Mouse (Mus musculus): ENCODE results near the gene Mtmr1. TPM values are rescaled to one million over a fixed set of nuclear protein-coding genes. Genes with fewer than 3 reads are reported as not detected.
A peak's percentile ranks its signal among the peaks of the same experiment; 100 is the strongest.

The Mtmr1 gene
- polyA plus RNA-seq, 1 experiment, result 7.7 TPM

GRCm38 (mm10) chrX:71365011-71365410, 451 bp downstream of the Mtmr1 start:
- Histone ChIP-seq H3K79me2 (ENCODE audit: control insufficient read depth, insufficient read depth) (no peaks in the 10 kb centered on the region), H3K4me3 (peak overlapping the region; percentile 24), H3K36me3 (ENCODE audit: control insufficient read depth, insufficient read depth) (no peaks in the 10 kb centered on the region), H3ac (ENCODE audit: control insufficient read depth, insufficient read length) (peak overlapping the region; percentile 29), H3K27me3 (ENCODE audit: control insufficient read depth, insufficient read depth, insufficient read length) (no peaks in the 10 kb centered on the region), H3K4me2 (ENCODE audit: low read depth) (peak overlapping the region; percentile 64)
- TF ChIP-seq REST (IDR thresholded peaks at IDR 0.05; ENCODE audit: insufficient read depth, insufficient read length), result no peak
- no peak for TF ChIP-seq SRF (IDR thresholded peaks at IDR 0.05; ENCODE audit: control insufficient read depth, insufficient read length, low read depth)
- no peak for TF ChIP-seq MYOD1 (IDR thresholded peaks at IDR 0.05; ENCODE audit: control insufficient read depth in 1 of 3, insufficient read length in 2 of 3, low read depth in 2 of 3)
- no peak for TF ChIP-seq MYOG (IDR thresholded peaks at IDR 0.05; ENCODE audit: control insufficient read depth in 1 of 3, insufficient read depth in 1 of 3, insufficient read length in 2 of 3, low read depth in 2 of 3)
- TF ChIP-seq POLR2AphosphoS2 (IDR thresholded peaks at IDR 0.05; ENCODE audit: insufficient read length, low read depth), result no peak
- TF ChIP-seq USF1 (IDR thresholded peaks at IDR 0.05; ENCODE audit: low read depth), result no peak
- no peak for TF ChIP-seq CEBPB (IDR thresholded peaks at IDR 0.05; ENCODE audit: insufficient read depth, poor library complexity, severe bottlenecking)
- TF ChIP-seq POLR2A (IDR thresholded peaks at IDR 0.05; ENCODE audit: insufficient read length, low read depth), result no peak
- TF ChIP-seq E2F4 (IDR thresholded peaks at IDR 0.05; ENCODE audit: insufficient read depth), result no peak

- TF ChIP-seq TCF12 (IDR thresholded peaks at IDR 0.05; ENCODE audit: insufficient read depth, poor library complexity, severe bottlenecking) (no peak), TCF3 (IDR thresholded peaks at IDR 0.05; ENCODE audit: insufficient read length, low read depth) (no peak), MAX (IDR thresholded peaks at IDR 0.05; ENCODE audit: low read depth) (no peak), SRF (IDR thresholded peaks at IDR 0.05; ENCODE audit: control insufficient read depth, insufficient read length, low read depth) (no peak), POLR2AphosphoS2 (IDR thresholded peaks at IDR 0.05; ENCODE audit: insufficient read length, low read depth) (no peak)
- H3K4me2 ChIP-seq (ENCODE audit: low read depth), result peak overlapping the region; percentile 64
- peak overlapping the region; percentile 24 for H3K4me3 ChIP-seq
- H3K79me2 ChIP-seq (ENCODE audit: control insufficient read depth, insufficient read depth), result no peaks in the 10 kb centered on the region
- no peaks in the 10 kb centered on the region for H3K27me3 ChIP-seq (ENCODE audit: control insufficient read depth, insufficient read depth, insufficient read length)
- H3ac ChIP-seq (ENCODE audit: control insufficient read depth, insufficient read length), result no peak overlapping the region
- H3K36me3 ChIP-seq (ENCODE audit: control insufficient read depth, insufficient read depth), result no peaks in the 10 kb centered on the region
Measured at GRCm38 (mm10) chrX:71365510-71365909, 950 bp downstream of the Mtmr1 start.

GRCm38 (mm10) chrX:71366973-71367372, 2.4 kb downstream of the Mtmr1 start:
- Histone ChIP-seq H3ac (ENCODE audit: control insufficient read depth, insufficient read length) (no peak overlapping the region), H3K4me2 (ENCODE audit: low read depth) (no peak overlapping the region), H3K79me2 (ENCODE audit: control insufficient read depth, insufficient read depth) (no peaks in the 10 kb centered on the region), H3K36me3 (ENCODE audit: control insufficient read depth, insufficient read depth) (no peaks in the 10 kb centered on the region), H3K4me3 (no peak overlapping the region), H3K27me3 (ENCODE audit: control insufficient read depth, insufficient read depth, insufficient read length) (no peaks in the 10 kb centered on the region)
- TF ChIP-seq MYOG (IDR thresholded peaks at IDR 0.05; ENCODE audit: control insufficient read depth in 1 of 3, insufficient read depth in 1 of 3, insufficient read length in 2 of 3, low read depth in 2 of 3), result no peak
- no peak for TF ChIP-seq POLR2AphosphoS2 (IDR thresholded peaks at IDR 0.05; ENCODE audit: insufficient read length, low read depth)
- TF ChIP-seq POLR2A (IDR thresholded peaks at IDR 0.05; ENCODE audit: insufficient read length, low read depth), result no peak
- TF ChIP-seq TCF12 (IDR thresholded peaks at IDR 0.05; ENCODE audit: insufficient read depth, poor library complexity, severe bottlenecking), result no peak
- TF ChIP-seq TCF3 (IDR thresholded peaks at IDR 0.05; ENCODE audit: insufficient read length, low read depth), result no peak
- TF ChIP-seq USF1 (IDR thresholded peaks at IDR 0.05; ENCODE audit: low read depth), result no peak
- no peak for TF ChIP-seq SRF (IDR thresholded peaks at IDR 0.05; ENCODE audit: control insufficient read depth, insufficient read length, low read depth)
- TF ChIP-seq REST (IDR thresholded peaks at IDR 0.05; ENCODE audit: insufficient read depth, insufficient read length), result no peak
- TF ChIP-seq CEBPB (IDR thresholded peaks at IDR 0.05; ENCODE audit: insufficient read depth, poor library complexity, severe bottlenecking), result no peak
- TF ChIP-seq E2F4 (IDR thresholded peaks at IDR 0.05; ENCODE audit: insufficient read depth), result no peak
- TF ChIP-seq MAX (IDR thresholded peaks at IDR 0.05; ENCODE audit: low read depth), result no peak
- TF ChIP-seq MYOD1 (IDR thresholded peaks at IDR 0.05; ENCODE audit: control insufficient read depth in 1 of 3, insufficient read length in 2 of 3, low read depth in 2 of 3), result no peak

GRCm38 (mm10) chrX:71376781-71377180, 12.2 kb downstream of the Mtmr1 start:
- Histone ChIP-seq H3K27me3 (ENCODE audit: control insufficient read depth, insufficient read depth, insufficient read length) (no peaks in the 10 kb centered on the region), H3K4me2 (ENCODE audit: low read depth) (no peak overlapping the region), H3K36me3 (ENCODE audit: control insufficient read depth, insufficient read depth) (no peaks in the 10 kb centered on the region), H3K4me3 (no peak overlapping the region), H3ac (ENCODE audit: control insufficient read depth, insufficient read length) (no peak overlapping the region), H3K79me2 (ENCODE audit: control insufficient read depth, insufficient read depth) (no peaks in the 10 kb centered on the region)
- TF ChIP-seq CEBPB (IDR thresholded peaks at IDR 0.05; ENCODE audit: insufficient read depth, poor library complexity, severe bottlenecking), result no peak
- TF ChIP-seq E2F4 (IDR thresholded peaks at IDR 0.05; ENCODE audit: insufficient read depth), result no peak
- TF ChIP-seq POLR2AphosphoS2 (IDR thresholded peaks at IDR 0.05; ENCODE audit: insufficient read length, low read depth), result no peak
- TF ChIP-seq MAX (IDR thresholded peaks at IDR 0.05; ENCODE audit: low read depth), result no peak
- TF ChIP-seq TCF12 (IDR thresholded peaks at IDR 0.05; ENCODE audit: insufficient read depth, poor library complexity, severe bottlenecking), result no peak
- no peak for TF ChIP-seq REST (IDR thresholded peaks at IDR 0.05; ENCODE audit: insufficient read depth, insufficient read length)
- TF ChIP-seq MYOD1 (IDR thresholded peaks at IDR 0.05; ENCODE audit: control insufficient read depth in 1 of 3, insufficient read length in 2 of 3, low read depth in 2 of 3), result no peak
- no peak for TF ChIP-seq MYOG (IDR thresholded peaks at IDR 0.05; ENCODE audit: control insufficient read depth in 1 of 3, insufficient read depth in 1 of 3, insufficient read length in 2 of 3, low read depth in 2 of 3)
- no peak for TF ChIP-seq SRF (IDR thresholded peaks at IDR 0.05; ENCODE audit: control insufficient read depth, insufficient read length, low read depth)
- no peak for TF ChIP-seq TCF3 (IDR thresholded peaks at IDR 0.05; ENCODE audit: insufficient read length, low read depth)

GRCm38 (mm10) chrX:71378435-71378834, 13.9 kb downstream of the Mtmr1 start:
- no peak for TF ChIP-seq TCF12 (IDR thresholded peaks at IDR 0.05; ENCODE audit: insufficient read depth, poor library complexity, severe bottlenecking)
- TF ChIP-seq CEBPB (IDR thresholded peaks at IDR 0.05; ENCODE audit: insufficient read depth, poor library complexity, severe bottlenecking), result no peak
- H3K36me3 ChIP-seq (ENCODE audit: control insufficient read depth, insufficient read depth), result no peaks in the 10 kb centered on the region
- H3K4me2 ChIP-seq (ENCODE audit: low read depth), result no peak overlapping the region
- no peak overlapping the region for H3K4me3 ChIP-seq
- H3K27me3 ChIP-seq (ENCODE audit: control insufficient read depth, insufficient read depth, insufficient read length), result no peaks in the 10 kb centered on the region
- H3ac ChIP-seq (ENCODE audit: control insufficient read depth, insufficient read length), result no peak overlapping the region
- H3K79me2 ChIP-seq (ENCODE audit: control insufficient read depth, insufficient read depth), result no peaks in the 10 kb centered on the region

All from myocyte (in vitro differentiated cells).